Mouse (Mus musculus) heart, postnatal 0 days (tissue): Measurements from ENCODE around the gene Tjp3.

Source experiments
- CTCF ChIP-seq: IDR thresholded peaks from 2 replicates; pipeline ENCODE4 v1.5.1; 2016; ENCODE audit warnings: antibody characterized with exemption, control low read depth, low read depth
- EP300 ChIP-seq: IDR thresholded peaks from 2 replicates; pipeline ENCODE4 v1.6.1; 2016; ENCODE audit warnings: antibody characterized with exemption, low read depth

GRCm38 (mm10) chr10:81297246-81297645 lies 5.9 kb upstream of the Tjp3 start:
- TF ChIP-seq CTCF (no peak), EP300 (no peak)
